Mouse (Mus musculus) CH12.LX (cell line): ENCODE results near the gene Zfp384. TPM values are rescaled to one million over a fixed set of nuclear protein-coding genes. Genes with fewer than 3 reads are reported as not detected.

Experiments used
- DNase-seq: peaks from one replicate; pipeline ENCODE4 v3.0.0-alpha.2; 2013; ENCODE audit errors: extremely low read depth
- H3K27ac ChIP-seq: 2 replicates; pipeline ENCODE4 v1.5.1; 2012; ENCODE audit warnings: low read depth, mild to moderate bottlenecking, control low read depth, moderate library complexity; ENCODE audit not compliant: insufficient read depth
- H3K27me3 ChIP-seq: replicated peaks from 2 replicates; pipeline ENCODE3; 2012; ENCODE audit warnings: inconsistent platforms
- H3K36me3 ChIP-seq, 2 experiments: replicated peaks in 1 of 2; 2 replicates each; pipeline versions ENCODE3 to v1.6.1; 2012; ENCODE audit warnings: inconsistent platforms in 1 of 2, low read length in 1 of 2, mild to moderate bottlenecking in 1 of 2, mixed read lengths in 1 of 2, moderate library complexity in 1 of 2; ENCODE audit not compliant: control insufficient read depth in 1 of 2, insufficient read depth in 1 of 2
- H3K4me1 ChIP-seq, 2 experiments: 2 replicates each; pipeline ENCODE4 v1.6.1; 2012; ENCODE audit warnings: inconsistent platforms in 1 of 2, moderate library complexity in 1 of 2; ENCODE audit not compliant: insufficient read depth in 2 of 2, control insufficient read depth in 1 of 2
- H3K4me2 ChIP-seq: 2 replicates; pipeline ENCODE4 v1.6.1; 2012; ENCODE audit warnings: low read depth, mild to moderate bottlenecking, control low read depth; ENCODE audit not compliant: poor library complexity, insufficient read depth, severe bottlenecking
- H3K4me3 ChIP-seq, 3 experiments: fragments of 150-350 bp in 1 of 3; sonication (generic) in 1 of 3; replicated peaks in 1 of 3; 2 replicates each; pipeline versions ENCODE3 to v1.5.1; 2011 to 2012; ENCODE audit warnings: low read depth in 2 of 3, low read length in 2 of 3, mild to moderate bottlenecking in 2 of 3, moderate library complexity in 2 of 3, control low read depth in 1 of 3, improper control_type of control experiment in 1 of 3, inconsistent platforms in 1 of 3, mixed read lengths in 1 of 3; ENCODE audit not compliant: poor library complexity in 1 of 3
- H3K79me2 ChIP-seq: replicated peaks from 2 replicates; pipeline ENCODE4 v1.6.1; 2012; ENCODE audit warnings: mild to moderate bottlenecking, moderate library complexity; ENCODE audit not compliant: control insufficient read depth, poor library complexity, insufficient read depth, severe bottlenecking; ENCODE audit errors: extremely low read depth
- H3K9ac ChIP-seq: 2 replicates; pipeline ENCODE4 v1.6.1; 2012; ENCODE audit warnings: low read depth, mild to moderate bottlenecking, control low read depth, moderate library complexity; ENCODE audit not compliant: insufficient read depth
- H3K9me3 ChIP-seq: replicated peaks from 2 replicates; pipeline ENCODE3; 2012; ENCODE audit warnings: low read length, inconsistent platforms, mixed read lengths
- BHLHE40 ChIP-seq: IDR thresholded peaks from 2 replicates; pipeline ENCODE4 v1.6.1; 2011; ENCODE audit warnings: mild to moderate bottlenecking, low read depth, low read length, improper control_type of control experiment
- CHD1 ChIP-seq: IDR thresholded peaks from 2 replicates; pipeline ENCODE4 v1.6.1; 2012; ENCODE audit warnings: low read depth, low read length, improper control_type of control experiment, inconsistent platforms
- CHD2 ChIP-seq: IDR thresholded peaks from 2 replicates; pipeline ENCODE4 v1.6.1; 2011; ENCODE audit warnings: low read length, improper control_type of control experiment
- CTCF ChIP-seq, 2 experiments: IDR thresholded peaks in 1 of 2; conservative IDR thresholded peaks in 1 of 2; 2 replicates each; pipeline ENCODE4 v1.5.1; 2011 to 2012; ENCODE audit warnings: low read depth in 2 of 2, low read length in 2 of 2, improper control_type of control experiment in 1 of 2, inconsistent platforms in 1 of 2, mild to moderate bottlenecking in 1 of 2, moderate library complexity in 1 of 2
- ELF1 ChIP-seq: IDR thresholded peaks from 2 replicates; pipeline ENCODE4 v1.6.1; 2014; ENCODE audit warnings: low read depth, mild to moderate bottlenecking, inconsistent platforms, low read length, improper control_type of control experiment
- EP300 ChIP-seq: IDR thresholded peaks from 2 replicates; pipeline ENCODE4 v1.6.1; 2011; ENCODE audit warnings: low read length, improper control_type of control experiment
- ETS1 ChIP-seq: conservative IDR thresholded peaks from 2 replicates; pipeline ENCODE4 v1.6.1; 2012; ENCODE audit warnings: low read depth, mild to moderate bottlenecking, inconsistent platforms, low read length, improper control_type of control experiment, moderate library complexity
- GABPA ChIP-seq: IDR thresholded peaks from 2 replicates; pipeline ENCODE4 v1.6.1; 2012; ENCODE audit warnings: low read depth, low read length, improper control_type of control experiment, inconsistent platforms; ENCODE audit not compliant: insufficient replicate concordance
- HCFC1 ChIP-seq: IDR thresholded peaks from 2 replicates; pipeline ENCODE4 v1.6.1; 2012; ENCODE audit warnings: low read depth, mild to moderate bottlenecking, inconsistent platforms, low read length, improper control_type of control experiment
- IRF4 ChIP-seq: IDR thresholded peaks from 2 replicates; pipeline ENCODE4 v1.6.1; 2014; ENCODE audit warnings: low read depth, mild to moderate bottlenecking, inconsistent platforms, low read length, improper control_type of control experiment
- JUN ChIP-seq: IDR thresholded peaks from 2 replicates; pipeline ENCODE4 v1.6.1; 2011; ENCODE audit warnings: low read depth, mild to moderate bottlenecking, low read length, improper control_type of control experiment, moderate library complexity; ENCODE audit not compliant: insufficient read depth
- KAT2A ChIP-seq: IDR thresholded peaks from 2 replicates; pipeline ENCODE4 v1.6.1; 2012; ENCODE audit warnings: low read length, improper control_type of control experiment, inconsistent platforms; ENCODE audit not compliant: insufficient replicate concordance
- MAFK ChIP-seq: IDR thresholded peaks from 2 replicates; pipeline ENCODE4 v1.6.1; 2011; ENCODE audit warnings: low read length, improper control_type of control experiment; ENCODE audit not compliant: insufficient replicate concordance
- MAX ChIP-seq: IDR thresholded peaks from 2 replicates; pipeline ENCODE4 v1.6.1; 2011; ENCODE audit warnings: low read length, improper control_type of control experiment
- MAZ ChIP-seq: IDR thresholded peaks from 2 replicates; pipeline ENCODE4 v1.6.1; 2012; ENCODE audit warnings: low read depth, mild to moderate bottlenecking, inconsistent platforms, low read length, improper control_type of control experiment, moderate library complexity
- MEF2A ChIP-seq: IDR thresholded peaks from 2 replicates; pipeline ENCODE4 v1.6.1; 2014; ENCODE audit warnings: low read depth, mild to moderate bottlenecking, inconsistent platforms, low read length, improper control_type of control experiment, borderline replicate concordance
- MXI1 ChIP-seq: IDR thresholded peaks from 2 replicates; pipeline ENCODE4 v1.6.1; 2011; ENCODE audit warnings: mild to moderate bottlenecking, low read depth, low read length, improper control_type of control experiment
- MYC ChIP-seq: IDR thresholded peaks from 2 replicates; pipeline ENCODE4 v1.6.1; 2011; ENCODE audit warnings: low read depth, mild to moderate bottlenecking, improper control_type of control experiment, low read length
- NELFE ChIP-seq: IDR thresholded peaks from 2 replicates; pipeline ENCODE4 v1.6.1; 2011; ENCODE audit warnings: low read depth, low read length, improper control_type of control experiment
- NRF1 ChIP-seq: IDR thresholded peaks from 2 replicates; pipeline ENCODE4 v1.6.1; 2014; ENCODE audit warnings: low read depth, mild to moderate bottlenecking, inconsistent platforms, low read length, improper control_type of control experiment, moderate library complexity
- PAX5 ChIP-seq: IDR thresholded peaks from 2 replicates; pipeline ENCODE4 v1.6.1; 2012; ENCODE audit warnings: low read length, inconsistent platforms, mixed read lengths
- POLR2AphosphoS2 ChIP-seq: IDR thresholded peaks from 2 replicates; pipeline ENCODE4 v1.6.1; 2011; ENCODE audit warnings: low read depth, low read length, improper control_type of control experiment
- RAD21 ChIP-seq: IDR thresholded peaks from 2 replicates; pipeline ENCODE4 v1.6.1; 2011; ENCODE audit warnings: low read depth, mild to moderate bottlenecking, low read length, improper control_type of control experiment, moderate library complexity
- RCOR1 ChIP-seq: conservative IDR thresholded peaks from 2 replicates; pipeline ENCODE4 v1.6.1; 2012; ENCODE audit warnings: low read depth, mild to moderate bottlenecking, inconsistent platforms, low read length, improper control_type of control experiment
- SMC3 ChIP-seq: IDR thresholded peaks from 2 replicates; pipeline ENCODE4 v1.6.1; 2011; ENCODE audit warnings: low read depth, low read length, improper control_type of control experiment
- TBP ChIP-seq: conservative IDR thresholded peaks from 2 replicates; pipeline ENCODE4 v1.6.1; 2011; ENCODE audit warnings: low read depth, low read length, improper control_type of control experiment
- TCF12 ChIP-seq: IDR thresholded peaks from 2 replicates; pipeline ENCODE4 v1.6.1; 2014; ENCODE audit warnings: low read depth, mild to moderate bottlenecking, inconsistent platforms, low read length, improper control_type of control experiment
- UBTF ChIP-seq: IDR thresholded peaks from 2 replicates; pipeline ENCODE4 v1.6.1; 2012; ENCODE audit warnings: low read depth, mild to moderate bottlenecking, inconsistent platforms, low read length, improper control_type of control experiment, moderate library complexity
- USF1 ChIP-seq: IDR thresholded peaks from 2 replicates; pipeline ENCODE4 v1.6.1; 2014; ENCODE audit warnings: low read depth, mild to moderate bottlenecking, inconsistent platforms, low read length, improper control_type of control experiment
- USF2 ChIP-seq: conservative IDR thresholded peaks from 2 replicates; pipeline ENCODE4 v1.6.1; 2011; ENCODE audit warnings: low read depth, low read length, improper control_type of control experiment
- ZC3H11A ChIP-seq: IDR thresholded peaks from 2 replicates; pipeline ENCODE4 v1.6.1; 2012; ENCODE audit warnings: low read depth, mild to moderate bottlenecking, inconsistent platforms, low read length, improper control_type of control experiment
- ZKSCAN1 ChIP-seq: IDR thresholded peaks from 2 replicates; pipeline ENCODE4 v1.6.1; 2012; ENCODE audit warnings: low read depth, inconsistent platforms, low read length, improper control_type of control experiment, borderline replicate concordance
- ZNF384 ChIP-seq: IDR thresholded peaks from 2 replicates; pipeline ENCODE4 v1.6.1; 2012; ENCODE audit warnings: low read depth, low read length, improper control_type of control experiment, inconsistent platforms
- dilution Hi-C: fragments of 300-500 bp; cut with MboI; formaldehyde crosslinking; loops from 2 replicates; pipeline ENCODE4 v1.14.3; 2020; ENCODE audit warnings: low sequenced_read_pairs; ENCODE audit not compliant: extremely low pct_unique_long_range_greater_than_20kb, extremely low pct_ligation_motif_present
- in situ Hi-C: fragments of 300-500 bp; cut with MboI; formaldehyde crosslinking; loops from 3 replicates; pipeline ENCODE4 v1.14.3; 2019; ENCODE audit warnings: low sequenced_read_pairs, low pct_ligation_motif_present, low pct_unique_long_range_greater_than_20kb, mixed read lengths
- polyA plus RNA-seq: library from polyadenylated mRNA; unstranded; fragments of >175 nt; gene quantifications from 2 replicates; pipeline ENCODE4 v1.2.1, GENCODE M21; 2012; ENCODE audit warnings: low read depth; ENCODE audit not compliant: insufficient read length
- total RNA-seq, 2 experiments: library from RNA; depleted of rRNA; stranded (reverse); fragments of 300-350 nt in 1 of 2; fragments of >200 nt in 1 of 2; gene quantifications; 2 replicates each; pipeline ENCODE4 v1.2.3; 2012 to 2014

Zfp384 gene
- total and polyA plus RNA-seq, 3 experiments, result 14.0 to 34.4 (median 17.0) TPM

DNA sequence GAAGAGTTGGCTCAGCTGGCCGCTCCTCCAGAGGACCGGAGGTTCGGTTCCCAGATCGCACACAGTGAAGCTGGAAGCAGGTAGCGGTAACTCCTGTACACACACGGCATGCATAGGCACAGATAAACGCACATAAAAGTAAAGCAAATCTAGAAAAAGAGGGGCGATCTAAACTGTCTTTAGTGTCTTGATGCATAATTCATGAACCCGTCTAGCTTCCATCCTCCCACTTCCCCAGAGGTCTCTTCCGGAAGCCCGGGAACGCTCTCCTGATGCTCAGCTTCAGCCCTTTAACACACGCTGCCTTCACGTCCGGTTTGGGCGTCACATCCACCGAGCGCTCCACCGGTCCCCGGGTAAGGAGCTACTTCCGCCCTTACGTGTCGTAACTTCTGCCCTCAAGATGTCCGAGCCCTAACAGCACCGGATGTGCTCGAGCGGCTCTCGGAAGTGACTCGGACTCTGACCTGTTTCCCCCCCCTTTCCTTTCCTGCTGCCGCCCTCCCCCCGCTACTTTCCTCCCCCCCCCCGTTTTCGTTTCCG lies 288 bp upstream of the Zfp384 start (continued):
- TF ChIP-seq NELFE, result peak; percentile 85
- TF ChIP-seq SMC3, result no peak
- no peak for TF ChIP-seq EP300
- no peak for TF ChIP-seq RAD21
- peak; percentile 86 for TF ChIP-seq MXI1
- peak; percentile 95 for TF ChIP-seq MAZ
- peak; percentile 83; the same call in 1 of the 2 replicates for TF ChIP-seq GABPA

DNA sequence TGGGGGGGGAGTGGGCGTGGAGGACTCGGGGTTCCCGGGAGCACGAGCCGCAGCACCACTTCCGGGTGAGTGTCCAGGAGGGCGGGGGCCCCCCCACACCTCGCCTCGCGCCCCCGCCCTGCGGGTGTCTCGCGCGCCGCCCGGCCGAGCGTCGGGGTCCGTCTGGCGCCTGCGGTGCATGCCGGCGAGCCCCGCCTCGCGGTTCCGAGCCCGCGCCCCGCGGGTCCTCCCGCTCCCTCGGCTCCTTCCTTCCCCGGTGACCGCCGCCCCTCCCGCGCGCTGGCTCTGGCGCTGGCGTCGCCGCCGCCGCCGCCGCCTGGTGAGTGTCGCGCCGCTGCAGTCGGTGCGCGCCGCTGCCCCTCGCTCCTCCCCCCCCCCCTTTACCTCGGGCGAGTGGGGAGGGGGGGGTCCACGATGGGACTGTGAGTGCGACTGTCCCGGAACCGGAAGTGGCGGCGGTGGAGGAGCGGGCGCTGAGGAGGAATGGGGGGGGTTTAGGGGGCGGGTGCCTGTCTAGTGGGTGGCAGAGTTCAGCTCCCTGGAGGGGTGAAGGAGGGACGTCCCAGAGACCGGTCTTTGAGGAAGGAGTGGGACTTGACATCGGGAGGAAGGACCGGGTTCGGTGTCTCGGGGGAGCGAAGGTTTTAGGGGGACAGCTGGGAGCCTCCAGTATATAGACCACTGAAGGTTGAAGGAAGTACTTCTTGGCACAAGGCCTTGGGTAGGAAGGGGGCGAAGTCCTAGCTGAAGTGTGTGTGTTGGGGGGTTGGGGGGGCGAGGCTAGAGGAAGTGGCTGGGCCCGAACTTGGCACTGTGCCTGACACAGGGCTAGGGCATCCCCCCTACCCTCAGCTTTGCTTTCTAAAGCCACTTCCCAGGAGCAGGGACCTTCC lies 482 bp downstream of the Zfp384 start:
- in situ Hi-C loops (no loop called here), dilution Hi-C loops (no loop called here)
- Histone ChIP-seq H3K4me1 (peaks cover 0 to 42% of the 10 kb centered on the region in 2 experiments; a peak in 2 of 4 replicates), H3K4me3 (peak overlapping the region; percentile 79 to 84 (median 79)), H3K9ac (peak overlapping the region; percentile 91), H3K27ac (peak overlapping the region; percentile 70), H3K9me3 (no peaks in the 10 kb centered on the region), H3K36me3 (peaks cover 20 to 34% of the 10 kb centered on the region in 2 experiments), H3K79me2 (peaks cover 32% of the 10 kb centered on the region), H3K4me2 (peak overlapping the region; percentile 52), H3K27me3 (no peaks in the 10 kb centered on the region)
- DNase-seq, result peak; percentile 88
- TF ChIP-seq TBP (no peak), MAFK (no peak), TCF12 (peak; percentile 38; the same call in 1 of the 2 replicates), USF2 (no peak), USF1 (no peak), ETS1 (no peak; the same call in 1 of the 2 replicates), UBTF (0 out of 2 replicates have a peak, but pooled peaks have one; percentile 14), RCOR1 (no peak), IRF4 (peak; percentile 7; the same call in 1 of the 2 replicates), CTCF (conservative IDR thresholded peaks at IDR 0.05 in 1 of 2, IDR thresholded peaks at IDR 0.05 in 1 of 2; ENCODE audit: low read depth in 2 of 2, low read length in 2 of 2) (no peak), POLR2AphosphoS2 (no peak), CHD1 (no peak), MAZ (peak; percentile 89), NRF1 (no peak), EP300 (no peak), ZC3H11A (no peak), NELFE (peak; percentile 49; the same call in 1 of the 2 replicates), ZNF384 (no peak), RAD21 (no peak), JUN (no peak), HCFC1 (peak; percentile 66), MXI1 (0 out of 2 replicates have a peak, but pooled peaks have one; percentile 35), BHLHE40 (no peak), CHD2 (peak; percentile 30; the same call in 1 of the 2 replicates), ZKSCAN1 (no peak), SMC3 (no peak), PAX5 (no peak), MAX (no peak), MEF2A (no peak), KAT2A (0 out of 2 replicates have a peak, but pooled peaks have one; percentile 16), MYC (no peak), ELF1 (peak; percentile 79)
